Comparison of ENCODE assay signal across 10 mouse cellular contexts in genomic region chr5:128730634-128731033, GRCm38 (mm10). TPM values are rescaled to one million over a fixed set of nuclear protein-coding genes. Genes with fewer than 3 reads are reported as not detected.
DNase-seq lines count a peak whose midpoint lies in the region; ATAC-seq and TF ChIP-seq lines count a peak whose summit lies in the region.
"Had no signal": no experiment of that assay in that cellular context is flagged by ENCODE, and none has a peak within 500 bp of the region (broad histone marks: within the 10 kb centered on the region; RNA-seq: fewer than 3 reads in every experiment).

No protein-coding gene starts in this region.

- no peaks in the 10 kb centered on the region for H3K9me3 ChIP-seq in embryonic facial prominence, embryonic 14.5 days (ENCODE audit: control insufficient read depth, low read length)
- H3K9me3 ChIP-seq in stomach, postnatal 0 days (ENCODE audit: control insufficient read depth, low read length), result no peaks in the 10 kb centered on the region
- H3K9me3 ChIP-seq: embryonic facial prominence, embryonic 15.5 days had no signal

- peak; percentile 88 for TF ChIP-seq CTCF in layer of hippocampus, adult 2 months (conservative IDR thresholded peaks at IDR 0.05)
- peak; percentile 75 for TF ChIP-seq CTCF in stomach, postnatal 0 days (IDR thresholded peaks at IDR 0.05; ENCODE audit: low read depth)

- no peak for ATAC-seq in cerebellum, adult (ENCODE audit: insufficient number of reproducible peaks, low FRiP score, low TSS enrichment)
- no peak for ATAC-seq in embryonic facial prominence, embryonic 14.5 days (ENCODE audit: low read depth)
- no peak for ATAC-seq in stomach, postnatal 0 days (ENCODE audit: low FRiP score, low TSS enrichment)

- H3K4me1 ChIP-seq in embryonic facial prominence, embryonic 14.5 days (ENCODE audit: control insufficient read depth, insufficient read depth, low read length), result no peaks in the 10 kb centered on the region
- H3K4me1 ChIP-seq in stomach, postnatal 0 days (replicated peaks; ENCODE audit: control insufficient read depth, insufficient read depth), result no peaks in the 10 kb centered on the region
- H3K4me1 ChIP-seq: embryonic facial prominence, embryonic 15.5 days had no signal

- H3K9ac ChIP-seq in embryonic facial prominence, embryonic 14.5 days (ENCODE audit: low read depth, low read length), result no peak overlapping the region
- H3K9ac ChIP-seq in stomach, postnatal 0 days (ENCODE audit: low read length), result no peak overlapping the region
- H3K9ac ChIP-seq: embryonic facial prominence, embryonic 15.5 days had no signal

- peak; percentile 82 to 84 for DNase-seq in cerebellum, postnatal 10 days
- DNase-seq in layer of hippocampus, adult 2 months (ENCODE audit: low spot score in 2 of 2), result peak in 1 of 2 experiments; percentile 64
- DNase-seq in layer of hippocampus, postnatal 14 days (ENCODE audit: low spot score in 2 of 2), result no peak
- peak; percentile 76 for DNase-seq in ES-CJ7 (ENCODE audit: low read depth, low spot score)
- DNase-seq in embryonic facial prominence, embryonic 14.5 days (ENCODE audit: low spot score), result peak; percentile 27
- DNase-seq in stomach, postnatal 0 days (ENCODE audit: low spot score), result peak; percentile 29
- no peak for DNase-seq in urinary bladder, adult 2 months (ENCODE audit: low spot score)

- no peak for TF ChIP-seq EP300 in stomach, postnatal 0 days (optimal IDR thresholded peaks at IDR 0.05)

- H3K36me3 ChIP-seq in embryonic facial prominence, embryonic 14.5 days (ENCODE audit: control insufficient read depth, insufficient read depth, low read length), result no peaks in the 10 kb centered on the region
- no peaks in the 10 kb centered on the region for H3K36me3 ChIP-seq in stomach, postnatal 0 days (ENCODE audit: control insufficient read depth, insufficient read depth, low read length)
- H3K36me3 ChIP-seq: embryonic facial prominence, embryonic 15.5 days had no signal

- H3K27me3 ChIP-seq in embryonic facial prominence, embryonic 14.5 days (replicated peaks; ENCODE audit: control insufficient read depth, insufficient read depth, low read length), result no peaks in the 10 kb centered on the region
- H3K27me3 ChIP-seq in stomach, postnatal 0 days (ENCODE audit: control insufficient read depth, insufficient read depth, low read length), result no peaks in the 10 kb centered on the region
- H3K27me3 ChIP-seq: embryonic facial prominence, embryonic 15.5 days had no signal

- WGBS in embryonic facial prominence, embryonic 14.5 days, result 40% methylated on average over 5 of the region's 5 CpGs
- WGBS in stomach, postnatal 0 days, result 42% methylated on average over 5 of the region's 5 CpGs

- no peak overlapping the region for H3K27ac ChIP-seq in layer of hippocampus, adult 2 months
- H3K27ac ChIP-seq in embryonic facial prominence, embryonic 14.5 days (replicated peaks; ENCODE audit: low read depth, low read length), result no peak overlapping the region
- H3K27ac ChIP-seq in stomach, postnatal 0 days (replicated peaks), result no peak overlapping the region
- H3K27ac ChIP-seq: embryonic facial prominence, embryonic 15.5 days had no signal

- no peak overlapping the region for H3K4me2 ChIP-seq in embryonic facial prominence, embryonic 14.5 days (ENCODE audit: low read depth, low read length)
- H3K4me2 ChIP-seq in stomach, postnatal 0 days (replicated peaks; ENCODE audit: low read depth), result no peak overlapping the region
- H3K4me2 ChIP-seq: embryonic facial prominence, embryonic 15.5 days had no signal

- H3K4me3 ChIP-seq in layer of hippocampus, adult 2 months, result no peak overlapping the region
- H3K4me3 ChIP-seq in embryonic facial prominence, embryonic 14.5 days (ENCODE audit: low read depth, low read length), result no peak overlapping the region
- H3K4me3 ChIP-seq in stomach, postnatal 0 days (ENCODE audit: low read depth, low read length), result no peak overlapping the region
- H3K4me3 ChIP-seq: embryonic facial prominence, embryonic 15.5 days had no signal

RNA-seq across cellular contexts. Expression of gene Piwil1, which starts 28.3 kb away (rescaled TPM):
- total RNA-seq in layer of hippocampus, adult 2 months (2021), result under 1 TPM; 0.07 to 0.18 TPM
- total RNA-seq in layer of hippocampus, postnatal 14 days (2021), result under 1 TPM in 1 of 2 experiments, not detected in 1; 0.21 TPM
- 0.07 TPM in 1 of 2 replicates, not detected in the other for polyA plus RNA-seq in embryonic facial prominence, embryonic 14.5 days (2014; fragmentation: Nextera tagmentation; extraction: Ambion mirVana)
- not detected in 2 replicates for polyA plus RNA-seq in stomach, postnatal 0 days (2015; fragmentation: Nextera tagmentation; extraction: Ambion mirVana)
- polyA plus RNA-seq in urinary bladder, adult 2 months (2012; rRNA removed), result not detected in 2 replicates
- total RNA-seq: layer of hippocampus, postnatal 36 days had no signal
- polyA plus RNA-seq: embryonic facial prominence, embryonic 15.5 days had no signal

Comparison
In these comparisons a context has a peak if more than half of its experiments do, and no peak if none do; other contexts are left out.
1. DNase-seq: peak in cerebellum, postnatal 10 days (2 of 2), ES-CJ7 (single experiment), embryonic facial prominence, embryonic 14.5 days (single experiment) and stomach, postnatal 0 days (single experiment); none in layer of hippocampus, postnatal 14 days (0 of 2) and urinary bladder, adult 2 months (single experiment).